Mouse (Mus musculus): ENCODE data around the gene Borcs5.

GRCm38 (mm10) chr6:134594569-134595442 is 44.5 kb upstream of the Borcs5 start:
- TF ChIP-seq POLR2A (IDR thresholded peaks at IDR 0.05; ENCODE audit: insufficient read depth, low read length) (no peak), EP300 (IDR thresholded peaks at IDR 0.05; ENCODE audit: insufficient read depth, low read depth, low read length) (no peak)
